Mouse (Mus musculus) thymus, adult 2 months (tissue): ENCODE results near the gene Gm20388. TPM values are rescaled to one million over a fixed set of nuclear protein-coding genes. Genes with fewer than 3 reads are reported as not detected.

Source experiments
- DNase-seq: peaks from one replicate; pipeline ENCODE4 v3.0.0; 2021
- H3K27ac ChIP-seq: fragments of 200-500 bp; 2 replicates; pipeline ENCODE4 v1.5.1; 2012; ENCODE audit warnings: low read length, control low read depth; ENCODE audit not compliant: control insufficient read depth, insufficient read depth
- H3K27me3 ChIP-seq: fragments of 200-500 bp; 2 replicates; pipeline ENCODE4 v1.6.1; 2012; ENCODE audit warnings: mild to moderate bottlenecking, low read length, moderate library complexity, mixed read lengths; ENCODE audit not compliant: control insufficient read depth, insufficient read depth
- H3K36me3 ChIP-seq: fragments of 200-500 bp; 2 replicates; pipeline ENCODE4 v1.6.1; 2012; ENCODE audit warnings: mild to moderate bottlenecking, low read length, moderate library complexity; ENCODE audit not compliant: control insufficient read depth, insufficient read depth
- H3K4me1 ChIP-seq: fragments of 200-500 bp; replicated peaks from 2 replicates; pipeline ENCODE4 v1.6.1; 2012; ENCODE audit warnings: low read length; ENCODE audit not compliant: control insufficient read depth, insufficient read depth
- H3K4me3 ChIP-seq: fragments of 200-500 bp; 2 replicates; pipeline ENCODE4 v1.5.1; 2012; ENCODE audit warnings: mild to moderate bottlenecking, low read length, control low read depth, moderate library complexity; ENCODE audit not compliant: control insufficient read depth, insufficient read depth
- CTCF ChIP-seq: fragments of 200-500 bp; IDR thresholded peaks from 2 replicates; pipeline ENCODE4 v1.5.1; 2012; ENCODE audit warnings: mild to moderate bottlenecking, control low read depth, low read length, moderate library complexity, borderline replicate concordance; ENCODE audit not compliant: control insufficient read depth, poor library complexity, insufficient read depth; ENCODE audit errors: extremely low read depth
- POLR2A ChIP-seq: fragments of 200-500 bp; IDR thresholded peaks from 2 replicates; pipeline ENCODE4 v1.6.1; 2012; ENCODE audit warnings: mild to moderate bottlenecking, low read length, control low read depth, moderate library complexity; ENCODE audit not compliant: control insufficient read depth, poor library complexity, insufficient read depth; ENCODE audit errors: extremely low read depth
- WGBS: fragments of 180-500 bp; shearing (Covaris S2); methylation state at CpG from one replicate; pipeline ENCODE4 v1.1.7; 2018; 5-methylcytosine and 5-hydroxymethylcytosine counted together
- polyA plus RNA-seq: library from polyadenylated mRNA; depleted of rRNA; stranded (reverse); fragments of >200 nt; gene quantifications from 2 replicates; pipeline ENCODE4 v1.2.3, GENCODE M21; 2012

Gene Gm20388
- polyA plus RNA-seq, 1 experiment, result 103 TPM

- Histone ChIP-seq H3K4me1 (0 out of 2 replicates have a peak, but pooled peaks cover 2% of the 10 kb centered on the region), H3K27ac (no peak overlapping the region), H3K36me3 (no peaks in the 10 kb centered on the region), H3K27me3 (no peaks in the 10 kb centered on the region), H3K4me3 (no peak overlapping the region)
- WGBS, result 81% methylated on average over 7 of the region's 7 CpGs
- no peak for TF ChIP-seq POLR2A
- no peak for TF ChIP-seq CTCF
- DNase-seq, result no peak
Observed at GRCm38 (mm10) chr8:121631645-121632071, 1721.0 kb downstream of the Gm20388 start.

GRCm38 (mm10) chr8:121632401-121632800 is 1721.8 kb downstream of the Gm20388 start:
- DNase-seq, result no peak
- TF ChIP-seq POLR2A (no peak), CTCF (no peak)
- no peak overlapping the region for H3K27ac ChIP-seq
- no peak overlapping the region for H3K4me3 ChIP-seq
- no peaks in the 10 kb centered on the region for H3K27me3 ChIP-seq
- 0 out of 2 replicates have a peak, but pooled peaks cover 2% of the 10 kb centered on the region for H3K4me1 ChIP-seq
- WGBS, result 94% methylated on average over 5 of the region's 5 CpGs
- H3K36me3 ChIP-seq, result no peaks in the 10 kb centered on the region

DNA sequence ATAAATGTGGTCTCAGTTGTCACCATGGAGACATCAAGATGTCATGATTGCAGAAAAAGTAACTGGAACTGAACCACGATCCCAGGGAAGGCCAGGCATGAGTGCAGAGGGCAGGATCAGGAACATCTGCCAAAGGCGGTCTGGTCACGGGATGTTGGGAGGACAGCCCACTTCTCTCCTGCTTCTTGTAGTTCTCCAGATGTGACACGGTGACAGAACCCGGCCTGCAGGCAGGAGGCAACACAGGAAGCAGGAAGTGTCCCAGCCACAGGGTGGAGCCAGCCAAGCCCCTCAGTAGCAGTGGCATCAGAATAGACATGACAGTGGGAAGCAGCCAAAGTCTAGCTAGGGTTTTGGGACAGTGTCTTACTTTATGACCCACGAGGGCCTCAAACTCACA is 1724.9 kb downstream of the Gm20388 start:
- no peak for DNase-seq
- 0 out of 2 replicates have a peak, but pooled peaks cover 2% of the 10 kb centered on the region for H3K4me1 ChIP-seq
- no peak overlapping the region for H3K27ac ChIP-seq
- 36% methylated on average over 6 of the region's 6 CpGs for WGBS
- TF ChIP-seq CTCF (no peak), POLR2A (no peak)
- H3K27me3 ChIP-seq, result no peaks in the 10 kb centered on the region
- no peaks in the 10 kb centered on the region for H3K36me3 ChIP-seq
- H3K4me3 ChIP-seq, result no peak overlapping the region

DNA sequence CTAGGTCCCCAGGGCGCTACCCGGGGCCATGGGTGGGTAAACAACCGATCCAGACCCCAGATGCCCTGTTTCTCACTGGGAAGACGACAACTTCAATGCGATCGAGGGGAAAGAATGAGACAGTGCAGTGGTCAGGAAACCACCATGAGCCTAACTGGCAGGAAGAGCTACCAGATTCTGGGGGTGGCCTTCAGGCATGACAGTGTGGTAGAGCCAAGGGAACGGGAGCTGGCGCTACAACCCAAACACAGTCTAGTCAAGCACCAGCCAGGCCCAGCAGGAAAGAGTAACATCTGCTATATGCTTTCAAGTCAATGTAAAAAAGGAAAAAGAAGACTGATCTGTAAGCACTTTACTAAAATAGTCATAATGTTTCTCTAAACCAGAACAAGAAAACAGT is 1725.5 kb downstream of the Gm20388 start:
- Histone ChIP-seq H3K4me3 (no peak overlapping the region), H3K27me3 (no peaks in the 10 kb centered on the region), H3K4me1 (0 out of 2 replicates have a peak, but pooled peaks cover 2% of the 10 kb centered on the region), H3K27ac (no peak overlapping the region), H3K36me3 (no peaks in the 10 kb centered on the region)
- TF ChIP-seq POLR2A (no peak), CTCF (no peak)
- no peak for DNase-seq
- WGBS, result 67% methylated on average over 8 of the region's 8 CpGs

DNA sequence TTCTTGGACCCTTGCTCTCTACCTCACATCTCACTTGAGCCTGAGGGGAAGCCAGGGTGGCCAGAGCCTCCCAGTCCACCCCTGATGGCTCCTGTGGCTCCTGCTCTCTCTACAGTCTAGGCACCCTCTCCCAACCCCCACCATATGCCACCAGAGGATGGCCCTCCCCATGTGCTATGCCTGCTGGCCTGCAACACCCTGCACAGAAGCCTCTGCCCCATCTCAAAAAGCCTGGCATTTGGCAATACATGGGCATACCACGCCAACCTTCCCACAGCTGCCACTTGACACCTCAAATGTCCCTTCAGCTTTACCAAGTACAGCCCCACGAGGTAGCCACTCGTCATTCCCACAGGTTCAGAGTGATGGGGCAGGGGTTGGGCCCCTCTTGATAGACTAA is 1732.2 kb downstream of the Gm20388 start:
- WGBS, result 43% methylated on average over 3 of the region's 3 CpGs
- H3K27ac ChIP-seq, result no peak overlapping the region
- H3K27me3 ChIP-seq, result no peaks in the 10 kb centered on the region; the same call in 1 of the 2 replicates
- DNase-seq, result no peak
- no peaks in the 10 kb centered on the region for H3K36me3 ChIP-seq
- no peaks in the 10 kb centered on the region; the same call in 1 of the 2 replicates for H3K4me1 ChIP-seq
- no peak overlapping the region for H3K4me3 ChIP-seq
- TF ChIP-seq POLR2A, result no peak
- no peak for TF ChIP-seq CTCF

DNA sequence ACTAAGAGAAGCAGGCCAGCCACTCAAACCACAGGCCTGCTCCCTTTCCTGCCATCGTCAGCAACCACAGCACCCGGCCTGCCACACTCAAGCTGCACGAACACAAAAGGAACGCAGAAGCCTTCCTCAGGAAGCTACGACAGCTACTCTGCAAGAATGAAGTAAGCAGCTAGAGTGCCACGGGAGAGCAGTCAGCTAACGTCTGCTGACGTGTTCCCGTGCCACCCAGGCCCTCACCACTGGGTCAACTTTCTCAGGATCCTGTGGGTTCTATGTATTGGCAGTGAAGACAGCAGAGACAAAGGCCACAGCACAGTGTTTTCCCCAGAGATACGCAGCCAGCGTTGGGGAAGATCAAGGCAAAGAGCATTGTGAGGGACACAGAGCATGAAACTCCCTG is 1732.7 kb downstream of the Gm20388 start:
- no peaks in the 10 kb centered on the region; the same call in 1 of the 2 replicates for H3K4me1 ChIP-seq
- no peaks in the 10 kb centered on the region; the same call in 1 of the 2 replicates for H3K27me3 ChIP-seq
- H3K36me3 ChIP-seq, result no peaks in the 10 kb centered on the region
- TF ChIP-seq POLR2A (no peak), CTCF (no peak)
- no peak overlapping the region for H3K27ac ChIP-seq
- no peak overlapping the region for H3K4me3 ChIP-seq
- 9% methylated on average over 11 of the region's 11 CpGs for WGBS
- no peak for DNase-seq
